Mouse (Mus musculus): ENCODE data around the gene Ncor2. TPM values are rescaled to one million over a fixed set of nuclear protein-coding genes. Genes with fewer than 3 reads are reported as not detected.
A peak's percentile ranks its signal among the peaks of the same experiment; 100 is the strongest.

Ncor2 gene
- total RNA-seq, 2 experiments from 2014 or later, result 171 to 175 TPM

DNA sequence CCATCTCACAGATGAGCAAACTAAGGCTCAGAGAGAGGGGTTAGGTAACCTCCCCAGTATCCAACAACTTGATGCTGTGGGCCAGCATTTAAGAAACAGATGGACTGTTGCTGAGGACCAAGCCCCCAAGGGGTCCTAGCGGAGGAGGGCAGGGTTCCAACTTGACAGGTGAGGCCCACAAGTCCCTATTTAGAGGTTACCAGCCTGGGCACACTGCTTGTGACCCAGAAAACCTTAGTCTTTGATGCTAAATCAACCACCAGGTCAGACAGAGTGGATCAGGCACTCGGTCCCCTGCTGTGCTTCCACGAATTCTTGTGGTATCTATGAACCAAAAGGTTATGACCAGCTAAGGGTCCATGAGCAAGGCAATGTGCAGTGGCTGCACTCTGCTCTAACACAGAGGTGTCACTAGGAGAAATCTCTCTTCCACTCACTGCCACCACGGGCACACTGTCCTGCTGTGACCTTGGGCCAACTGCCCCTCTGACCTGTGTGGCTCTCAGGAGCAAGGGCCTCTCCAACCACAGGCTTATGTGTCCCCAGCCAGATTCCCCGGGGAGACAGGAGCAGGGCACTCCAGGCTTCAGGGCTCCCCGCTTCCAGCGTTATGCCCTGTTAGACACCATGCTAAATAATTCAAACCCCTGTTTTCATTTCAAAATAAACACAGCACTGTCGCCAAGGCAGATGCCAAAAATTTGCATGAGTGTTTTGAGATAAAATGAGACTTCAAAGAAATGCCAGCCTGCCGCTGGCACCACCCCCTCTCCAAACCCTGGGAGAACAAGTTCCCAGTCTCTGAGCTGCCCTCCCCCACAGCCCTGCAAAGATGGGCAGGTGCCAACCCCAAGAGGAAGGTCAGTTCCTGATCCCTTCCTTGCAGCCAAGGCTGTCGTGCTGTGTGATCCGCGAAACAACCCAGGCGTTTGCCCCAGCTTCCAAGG, 4.0 kb downstream of the Ncor2 start:
- intact Hi-C loops (cut with DNase I), result loop anchor here (5.0 kb wide), 4 partner anchors 63 to 273 kb away; no protein-coding TSS in a partner anchor
- peak; percentile 73 to 84 for DNase-seq (ENCODE audit: low spot score in 2 of 2)

DNA sequence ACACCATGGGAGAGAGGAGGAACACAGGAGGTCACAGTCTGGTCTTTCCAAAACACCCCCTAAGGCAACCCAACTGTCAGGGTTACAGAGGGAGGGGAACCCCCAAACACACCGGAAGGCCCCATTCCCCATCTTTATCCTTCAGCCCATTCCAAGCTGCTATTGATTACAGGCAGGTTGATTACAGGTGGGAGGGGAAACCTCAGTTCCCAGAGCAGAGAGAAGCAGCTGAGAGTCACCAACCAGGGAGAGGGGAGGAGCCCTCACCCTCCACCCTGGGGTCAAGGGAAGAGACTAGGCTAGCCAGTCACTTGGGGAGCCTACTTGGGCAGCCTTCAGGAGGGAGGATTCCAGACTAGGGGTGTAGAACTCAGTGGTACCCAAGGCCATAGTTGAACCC, 5.2 kb downstream of the Ncor2 start:
- intact Hi-C loops (cut with DNase I), result no loop called here
- DNase-seq (ENCODE audit: low spot score in 2 of 2), result no peak

DNA sequence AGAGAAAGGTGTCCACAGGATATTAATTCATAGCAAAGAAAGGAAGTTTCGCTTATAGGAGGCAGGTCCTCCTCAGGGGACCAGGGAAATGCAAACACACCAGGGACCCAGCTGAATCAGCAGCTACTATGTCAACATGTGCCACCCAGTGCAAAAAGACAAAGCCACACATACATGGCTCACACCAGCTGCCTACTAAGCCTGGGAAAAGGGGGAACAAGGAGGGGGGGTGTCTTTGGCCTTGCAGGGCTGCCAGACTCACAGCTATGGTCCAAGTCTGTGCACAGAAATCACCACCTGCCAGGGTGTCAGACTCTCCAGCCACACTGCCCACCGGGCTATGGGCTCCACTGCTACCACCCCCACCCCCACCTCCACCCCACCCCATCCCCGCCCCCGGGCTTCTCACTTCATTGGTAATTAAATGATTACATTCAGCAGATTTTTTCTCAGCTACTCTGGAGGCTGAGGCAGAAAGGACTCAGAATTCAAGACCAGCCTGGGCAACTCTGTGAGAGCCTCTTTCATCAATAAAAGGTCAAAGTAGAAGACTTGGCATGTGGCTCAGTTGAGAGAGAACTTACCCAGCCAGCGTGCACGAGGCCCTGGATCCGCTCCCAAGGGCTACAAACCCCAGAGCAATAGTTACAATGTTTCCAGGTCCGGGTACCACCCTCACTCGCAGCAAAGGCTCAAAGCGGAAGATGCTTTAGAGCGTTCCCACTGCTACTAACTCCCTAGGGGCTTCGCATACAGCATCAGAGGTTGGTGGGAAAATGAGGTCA, 6.0 kb downstream of the Ncor2 start:
- intact Hi-C loops (cut with DNase I), result no loop called here
- DNase-seq (ENCODE audit: low spot score in 2 of 2), result no peak

DNA sequence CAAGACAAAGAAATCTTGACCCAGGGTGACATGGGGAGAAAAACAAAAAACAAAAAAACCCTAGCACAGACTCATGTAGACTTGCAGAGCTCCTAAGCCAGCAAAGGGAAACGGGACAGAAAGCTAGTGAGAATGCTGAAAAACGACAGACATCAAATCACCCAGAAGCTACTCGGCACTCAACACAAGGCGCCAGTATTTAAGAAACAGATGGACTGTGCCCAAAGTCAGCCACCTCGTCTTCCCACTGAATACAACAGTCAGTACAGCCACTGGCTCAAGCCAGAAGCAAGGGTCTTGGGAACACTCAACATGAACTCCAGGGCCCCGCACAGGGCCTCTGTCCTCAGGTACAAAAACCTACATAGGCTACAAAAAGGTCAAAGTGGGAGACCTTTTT, 7.8 kb downstream of the Ncor2 start:
- intact Hi-C loops (cut with DNase I), result no loop called here
- DNase-seq (ENCODE audit: low spot score in 2 of 2), result no peak

DNA sequence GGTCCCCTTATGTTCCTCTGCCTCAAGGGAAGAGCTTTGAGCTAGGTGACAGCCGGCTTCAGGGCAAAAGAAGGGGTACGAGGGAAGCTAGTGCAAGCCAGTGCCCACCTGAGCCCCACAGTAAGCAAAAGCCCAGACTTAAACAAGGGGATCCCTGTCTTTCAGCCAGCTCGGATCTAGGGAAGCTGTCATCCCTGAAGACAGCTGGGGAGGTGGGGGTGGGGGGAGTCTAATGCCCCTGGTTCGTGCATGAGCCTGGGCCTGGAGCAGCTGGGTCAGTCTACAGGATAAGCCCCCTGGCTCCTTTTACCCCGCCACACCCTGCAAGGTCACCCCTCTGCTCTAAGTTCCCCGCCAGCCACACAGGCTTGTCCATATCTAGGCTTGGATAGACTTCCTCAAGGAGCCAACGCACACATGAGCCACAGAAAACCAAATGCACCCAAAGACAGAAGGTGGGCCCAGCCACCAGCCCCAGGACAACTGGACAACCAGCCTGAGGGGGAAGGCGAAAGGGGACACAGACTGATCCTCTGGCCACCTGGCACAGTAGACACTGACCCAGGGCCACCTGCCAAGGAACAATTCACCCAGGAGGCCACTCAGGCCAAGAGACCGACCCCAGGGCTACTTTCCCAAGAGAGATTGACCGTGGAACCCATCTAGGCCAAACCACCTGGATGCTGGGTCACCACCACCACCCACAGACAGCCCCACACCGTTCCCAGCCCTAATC, 8.7 kb downstream of the Ncor2 start:
- no peak for DNase-seq (ENCODE audit: low spot score in 2 of 2)
- intact Hi-C loops (cut with DNase I), result no loop called here

DNA sequence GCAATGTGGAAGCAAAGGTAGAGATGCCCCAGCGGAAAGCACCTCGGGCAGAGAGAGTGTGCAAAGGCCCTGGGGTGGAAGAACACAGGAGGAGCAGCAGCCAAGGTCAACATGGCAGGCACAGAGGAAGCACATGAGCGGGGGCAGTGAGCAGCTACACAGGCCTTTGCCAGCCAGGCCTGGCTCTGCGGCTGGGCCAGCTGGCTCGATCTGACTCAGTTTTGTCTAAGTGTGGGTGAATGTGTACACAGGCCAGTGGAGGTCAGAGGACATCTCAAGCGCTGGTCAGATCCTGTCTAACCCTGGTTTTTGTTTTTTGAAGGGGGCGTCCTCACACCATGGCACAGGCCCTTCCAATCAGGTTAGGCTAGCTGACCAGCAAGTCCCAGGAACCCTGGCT, 10.9 kb downstream of the Ncor2 start:
- DNase-seq (ENCODE audit: low spot score in 2 of 2), result no peak
- intact Hi-C loops (cut with DNase I), result no loop called here

DNA sequence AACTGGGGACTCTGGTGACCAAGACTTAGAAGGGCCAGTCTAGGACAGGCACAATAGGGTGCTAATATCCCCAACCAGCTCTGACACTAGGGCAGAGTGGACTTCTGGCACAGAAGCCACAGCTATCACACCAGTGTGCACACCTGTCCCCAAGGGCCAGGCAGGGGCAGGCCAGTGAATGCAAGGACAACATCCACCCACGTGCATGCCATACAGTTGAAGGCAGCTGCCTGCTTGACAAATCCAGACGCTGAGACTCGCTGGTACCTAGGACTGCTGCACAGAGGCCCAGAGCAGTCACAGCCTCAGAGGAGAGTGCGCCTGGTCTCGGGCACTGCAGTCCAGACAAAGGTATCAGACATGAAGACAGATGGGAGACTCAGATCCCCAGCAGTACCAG, 11.5 kb downstream of the Ncor2 start:
- intact Hi-C loops (cut with DNase I), result no loop called here

DNA sequence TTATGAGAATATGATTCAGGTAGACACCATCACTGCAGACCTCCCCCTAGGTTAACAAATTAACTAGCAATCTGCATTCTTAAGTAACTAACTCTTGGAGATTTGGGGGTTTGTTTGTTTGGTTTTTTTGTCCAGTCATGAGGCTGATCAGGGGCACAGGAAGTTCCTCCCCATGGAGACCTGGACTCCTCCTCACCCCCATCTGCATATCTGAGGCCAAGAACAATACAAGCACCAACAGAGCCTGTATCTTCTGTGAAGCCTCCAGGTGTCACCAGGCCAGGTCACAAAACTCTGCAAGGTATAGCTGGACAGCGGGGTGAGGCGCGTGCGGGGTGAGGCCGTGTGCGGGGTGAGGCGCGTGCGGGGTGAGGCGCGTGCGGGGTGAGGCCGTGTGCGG, 13.0 kb downstream of the Ncor2 start:
- intact Hi-C loops (cut with DNase I), result no loop called here
- no peak for DNase-seq (ENCODE audit: low spot score in 2 of 2)

More for the DNA sequence above, 11.5 kb downstream of the Ncor2 start:
- DNase-seq (ENCODE audit: low spot score in 2 of 2), result no peak

DNA sequence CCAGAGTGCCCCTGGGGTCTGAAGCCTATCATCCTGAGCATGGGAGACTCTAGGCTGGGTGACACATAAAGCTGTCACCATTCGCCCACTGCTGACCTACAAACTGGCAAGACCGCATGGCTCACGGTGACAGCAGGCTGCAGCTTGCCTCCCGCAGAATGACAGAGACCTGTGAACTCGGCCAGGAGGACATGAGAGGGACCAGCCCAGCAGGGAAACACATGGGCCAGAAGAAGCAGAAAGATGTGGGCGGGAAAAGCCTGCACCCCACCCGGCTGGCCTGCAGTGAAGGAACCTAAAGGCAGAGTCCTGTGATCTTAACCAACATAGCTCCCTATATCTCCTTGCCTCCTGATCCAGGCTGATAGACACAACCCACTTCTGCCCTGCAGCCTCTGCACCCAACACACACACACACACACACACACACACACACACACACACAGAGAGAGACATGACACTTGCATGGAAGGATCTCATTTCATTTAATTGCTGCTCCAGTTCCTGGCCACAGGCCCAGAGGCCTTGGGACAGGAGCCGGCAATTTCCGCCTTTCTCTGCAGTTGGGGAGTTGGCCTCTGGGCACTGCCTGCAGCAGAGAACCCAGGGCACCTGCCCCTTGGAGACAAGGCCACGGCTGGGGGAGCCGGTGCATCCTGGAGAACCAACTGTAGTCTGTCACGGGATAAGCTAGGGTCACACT, 14.4 kb downstream of the Ncor2 start:
- DNase-seq (ENCODE audit: low spot score in 2 of 2), result peak in 1 of 2 experiments; percentile 41
- intact Hi-C loops (cut with DNase I), result no loop called here

DNA sequence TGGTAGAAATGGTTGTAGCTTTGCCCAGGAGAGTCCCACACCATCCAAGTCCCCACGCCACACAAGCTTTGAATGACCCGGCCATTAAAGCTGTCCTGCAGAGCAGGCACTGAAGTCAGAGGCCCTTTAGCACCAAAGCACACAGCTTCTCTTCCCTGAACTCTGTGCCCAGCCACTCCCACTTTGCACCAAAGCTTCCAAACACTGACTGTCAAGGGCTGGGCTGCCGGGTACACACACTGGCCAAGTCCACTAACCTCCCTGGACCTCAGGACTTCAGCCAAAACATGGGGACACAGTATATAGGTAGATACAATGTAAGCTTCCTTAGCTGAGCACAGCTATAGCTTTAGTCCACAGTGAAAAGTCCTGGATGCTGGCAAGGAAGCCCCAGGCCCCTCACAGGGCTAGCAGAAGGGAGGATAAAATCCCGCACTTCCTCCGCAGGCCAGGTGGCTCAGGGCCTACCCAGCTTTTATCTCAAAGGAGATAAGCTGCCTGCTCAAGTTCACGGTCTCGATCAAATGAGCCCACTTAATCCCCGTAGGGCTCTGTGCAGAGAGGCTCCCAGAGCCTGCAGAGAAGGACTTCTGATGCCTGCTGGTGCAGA, 15.5 kb downstream of the Ncor2 start:
- intact Hi-C loops (cut with DNase I), result no loop called here
- no peak for DNase-seq (ENCODE audit: low spot score in 2 of 2)

DNA sequence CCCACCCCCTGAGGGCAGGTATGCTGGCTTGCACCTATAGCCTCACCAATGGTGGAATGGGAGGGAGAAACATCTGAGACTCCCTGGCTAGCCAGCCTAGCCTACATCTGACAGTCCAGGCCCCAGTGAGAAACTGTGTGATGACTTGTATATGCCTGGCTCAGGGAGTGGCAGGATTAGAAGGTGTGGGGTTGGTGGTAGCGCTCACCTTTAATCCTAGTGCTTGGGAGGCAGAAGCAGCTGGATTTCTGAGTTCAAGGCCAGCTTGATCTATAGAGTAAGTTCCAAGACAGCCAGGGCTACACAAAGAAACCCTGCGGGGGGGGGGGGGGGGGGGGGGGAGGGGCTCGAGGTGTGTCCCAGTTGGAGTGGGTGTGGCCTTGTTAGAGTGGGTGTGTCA, 16.6 kb downstream of the Ncor2 start:
- no peak for DNase-seq (ENCODE audit: low spot score in 2 of 2)
- intact Hi-C loops (cut with DNase I), result no loop called here

DNA sequence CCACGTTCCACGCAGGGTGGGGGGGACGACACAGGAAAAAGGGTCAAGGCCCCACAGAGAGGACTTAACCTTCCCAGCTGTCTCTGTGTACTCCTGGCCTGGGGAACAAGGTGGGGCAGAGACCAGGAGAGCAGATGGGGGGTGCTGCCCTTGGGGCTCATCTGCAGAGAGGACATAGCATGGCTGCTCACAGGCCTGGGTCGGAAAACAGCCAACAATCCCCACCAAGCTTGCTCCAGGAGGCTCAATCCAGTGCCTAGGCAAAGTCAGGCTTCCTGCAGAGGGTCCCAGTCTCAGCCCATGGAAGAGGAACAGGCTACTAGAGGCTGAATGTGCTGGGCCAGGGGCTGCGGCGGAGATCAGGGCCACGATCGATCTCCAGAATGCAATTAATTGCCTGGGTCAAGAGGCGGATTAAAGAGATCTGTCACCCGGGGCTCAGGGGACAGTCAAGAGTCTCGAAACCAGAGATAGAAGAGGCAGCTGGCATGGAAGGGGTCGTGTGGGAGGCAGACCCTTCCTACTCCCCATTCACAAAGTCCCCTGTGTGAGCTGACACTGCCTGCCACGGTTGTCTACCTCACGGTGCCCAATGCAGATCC, 19.1 kb downstream of the Ncor2 start:
- no peak for DNase-seq (ENCODE audit: low spot score in 2 of 2)
- intact Hi-C loops (cut with DNase I), result no loop called here

DNA sequence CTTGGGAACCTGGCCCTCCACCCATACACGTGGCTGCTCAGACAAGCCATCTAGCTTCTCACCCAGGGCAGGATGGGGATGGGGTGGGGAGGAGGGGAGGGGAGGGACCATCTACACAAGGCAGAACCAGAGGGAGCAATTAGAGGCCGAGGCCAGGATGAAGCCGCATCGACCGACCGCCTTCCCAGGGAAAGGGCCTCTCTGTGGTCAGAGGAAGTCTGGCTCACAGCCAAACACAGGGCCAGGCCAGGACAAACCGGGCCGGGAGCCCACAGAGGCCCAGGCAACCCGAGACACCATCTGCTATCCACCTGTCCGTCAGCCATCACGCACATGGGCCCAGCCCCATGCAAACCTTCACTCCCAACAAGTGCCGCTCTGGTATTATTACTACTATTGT, 19.7 kb downstream of the Ncor2 start:
- intact Hi-C loops (cut with DNase I), result no loop called here
- peak; percentile 63 to 67 for DNase-seq (ENCODE audit: low spot score in 2 of 2)

DNA sequence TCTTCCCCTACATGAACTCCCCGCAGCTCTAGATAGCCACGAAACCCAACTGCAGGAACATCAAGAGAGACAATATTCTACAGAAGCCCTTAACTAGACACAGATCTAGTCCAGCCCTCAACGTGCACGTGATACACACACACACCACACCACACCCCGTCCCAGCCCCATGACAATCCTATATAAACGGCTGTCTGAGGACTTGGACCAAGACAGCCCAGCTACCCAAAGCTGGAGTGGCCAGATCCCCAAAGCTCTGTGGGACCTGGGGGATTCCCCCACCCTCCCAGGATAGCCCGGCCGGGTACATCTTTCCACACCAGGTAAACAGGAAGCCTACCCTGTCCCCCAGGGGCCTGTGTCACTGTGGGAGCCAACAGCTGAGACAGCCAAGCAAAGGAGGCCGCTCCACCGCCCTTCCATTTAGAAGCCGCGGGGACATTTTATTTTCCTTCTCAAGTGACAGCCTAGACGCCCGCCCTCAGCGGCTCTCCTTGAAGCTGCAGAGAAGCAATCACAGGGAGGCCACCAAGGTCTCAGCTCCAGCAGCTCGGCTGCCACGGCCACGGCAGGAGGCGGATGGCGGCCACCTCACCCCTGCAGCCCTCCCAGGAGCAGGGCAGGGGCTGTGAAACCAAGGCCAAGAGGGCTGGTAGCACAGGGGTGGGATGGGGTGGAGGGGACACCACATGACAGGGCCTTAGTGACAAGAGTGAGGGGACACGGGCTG, 20.6 kb downstream of the Ncor2 start:
- intact Hi-C loops (cut with DNase I), result no loop called here
- peak in 1 of 2 experiments; percentile 58 for DNase-seq (ENCODE audit: low spot score in 2 of 2)

DNA sequence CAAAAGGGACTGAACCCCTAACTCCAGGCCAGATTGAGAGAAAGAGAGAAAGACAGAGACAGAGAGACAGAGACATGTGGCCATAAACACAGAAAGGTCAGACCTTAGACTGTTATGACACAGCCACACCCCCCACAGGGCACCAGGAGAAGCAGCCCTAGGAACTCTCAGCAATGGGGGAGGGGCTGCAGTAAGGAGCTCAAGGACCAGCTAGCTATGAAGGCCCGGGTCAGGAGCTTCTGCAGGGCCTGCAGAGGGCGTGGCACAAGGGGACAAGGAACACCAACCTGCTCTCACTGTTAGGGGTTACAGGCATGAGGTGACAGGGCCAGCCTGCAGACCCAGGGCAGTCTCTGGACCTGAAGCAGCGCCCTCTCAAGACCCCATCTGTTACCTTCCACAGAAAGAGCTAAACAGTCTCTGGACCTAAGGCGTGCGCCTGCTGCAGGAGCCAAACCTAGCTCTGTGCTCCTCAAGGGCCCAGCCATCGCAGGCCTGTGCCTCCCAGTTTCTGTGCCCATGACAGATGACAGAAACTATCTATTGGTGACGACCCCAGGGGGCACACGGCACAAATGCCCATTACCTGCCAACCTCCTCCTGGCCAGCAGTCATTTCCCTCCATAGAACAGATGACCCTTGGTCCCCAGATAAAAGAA, 21.5 kb downstream of the Ncor2 start:
- intact Hi-C loops (cut with DNase I), result no loop called here
- no peak for DNase-seq (ENCODE audit: low spot score in 2 of 2)

DNA sequence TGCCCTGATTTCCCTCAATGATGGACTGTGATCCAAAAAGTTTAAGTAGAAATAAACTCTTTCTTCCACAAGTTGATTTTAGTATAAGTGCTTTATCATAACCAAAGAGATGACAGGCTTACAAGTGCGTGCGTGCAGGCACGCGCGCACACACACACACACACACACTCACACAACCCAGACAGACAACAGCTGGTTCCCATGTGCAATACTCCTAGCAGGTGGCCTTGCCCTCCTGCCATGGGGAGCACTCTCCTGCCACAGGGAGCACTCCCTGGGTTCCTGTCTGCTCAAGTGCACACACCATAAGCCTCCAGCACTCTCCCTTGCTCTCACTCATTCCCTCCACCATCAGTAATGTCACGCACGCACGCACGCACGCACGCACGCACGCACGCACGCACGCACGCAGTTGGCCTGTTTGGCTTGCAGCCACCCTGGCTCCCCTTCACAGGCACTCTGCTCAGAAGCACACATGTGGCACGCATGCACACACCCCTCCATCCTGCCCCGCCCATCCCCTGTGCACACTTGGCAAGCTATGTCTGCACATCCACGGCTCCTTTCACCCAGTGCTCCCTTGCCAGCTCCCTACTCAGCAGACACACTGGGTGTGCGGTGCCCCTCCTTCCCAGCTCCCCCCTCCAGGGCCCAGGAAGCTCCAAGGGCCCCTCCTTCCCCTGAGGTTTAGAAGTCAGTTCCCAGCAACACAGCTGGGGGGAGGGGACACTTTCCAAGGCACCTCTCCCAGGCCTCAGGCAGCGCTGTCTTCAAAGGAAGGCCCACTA, 22.4 kb downstream of the Ncor2 start:
- intact Hi-C loops (cut with DNase I), result no loop called here

DNA sequence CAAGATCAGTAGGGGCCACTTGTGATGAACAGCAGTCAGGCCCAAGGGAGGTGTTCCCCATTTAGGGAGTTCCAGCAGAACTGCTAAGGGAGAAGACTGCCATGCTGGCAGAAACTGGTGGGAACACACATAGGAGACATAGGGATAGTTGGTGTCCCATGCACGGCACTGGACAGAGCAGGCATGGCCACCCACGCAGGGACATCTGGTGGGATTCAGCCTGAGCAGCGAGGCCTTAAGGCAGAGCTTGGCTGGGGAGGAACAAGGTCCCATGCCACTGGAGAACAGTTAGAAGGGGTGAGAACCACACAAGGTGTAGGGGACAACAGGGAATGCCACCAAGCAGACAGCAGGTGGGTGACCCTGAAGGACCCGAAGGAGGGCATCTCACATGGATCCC, 23.6 kb downstream of the Ncor2 start:
- no peak for DNase-seq (ENCODE audit: low spot score in 2 of 2)
- intact Hi-C loops (cut with DNase I), result no loop called here

More for the DNA sequence above, 22.4 kb downstream of the Ncor2 start:
- DNase-seq (ENCODE audit: low spot score in 2 of 2), result no peak

Measured in left cerebral cortex, postnatal 14 days (tissue).